12 mouse cellular contexts compared by ENCODE assay signal in the genomic region with DNA sequence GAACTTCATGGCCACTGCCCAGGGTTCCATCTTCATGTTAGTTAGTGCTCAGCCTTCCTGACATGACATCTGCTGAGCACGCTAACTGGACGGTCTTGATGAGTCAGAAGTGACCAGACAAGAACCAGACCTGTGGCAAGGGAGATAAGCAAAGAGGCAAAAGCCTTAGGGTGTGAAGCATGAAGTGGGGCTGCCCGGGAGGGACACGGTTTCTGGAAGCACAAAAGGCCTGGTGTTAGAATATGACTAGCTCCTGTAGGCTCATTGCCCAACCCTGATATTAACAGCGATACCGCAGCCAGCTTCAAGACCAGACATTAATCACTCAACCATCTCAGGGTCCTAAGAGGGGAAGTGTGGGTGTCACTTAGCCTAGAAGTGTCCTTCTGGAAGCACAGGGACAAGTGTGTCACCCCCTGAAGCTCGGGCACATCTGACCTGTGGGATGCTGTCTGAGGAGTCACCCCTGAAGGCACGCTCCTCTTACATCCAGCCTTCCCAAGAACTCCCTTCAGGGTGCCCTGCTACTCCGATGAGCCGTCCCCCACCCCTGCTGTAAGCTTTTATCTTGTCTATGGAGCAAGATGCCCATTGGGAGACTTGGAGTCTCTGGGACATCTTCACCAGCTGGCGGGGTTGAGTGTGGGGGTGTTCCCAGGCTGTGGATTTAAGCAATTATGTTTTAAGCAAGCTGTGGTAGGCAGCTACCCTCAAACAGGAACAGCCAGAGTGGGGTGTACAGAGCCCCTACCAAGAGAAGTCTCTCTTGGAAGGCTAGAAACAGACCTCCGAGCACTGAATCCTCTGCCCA. TPM values are rescaled to one million over a fixed set of nuclear protein-coding genes. Genes with fewer than 3 reads are reported as not detected.
DNase-seq lines count a peak whose midpoint lies in the region; ATAC-seq and TF ChIP-seq lines count a peak whose summit lies in the region.
"Had no signal": no experiment of that assay in that cellular context is flagged by ENCODE, and none has a peak within 500 bp of the region (broad histone marks: within the 10 kb centered on the region; RNA-seq: fewer than 3 reads in every experiment).

No protein-coding gene starts in this region.

- no peak overlapping the region for H3K4me3 ChIP-seq in lung, embryonic 14.5 days (ENCODE audit: low read depth, low read length)
- no peak overlapping the region for H3K4me3 ChIP-seq in embryonic facial prominence, embryonic 10.5 days
- H3K4me3 ChIP-seq in megakaryocyte, embryonic 14.5 days (replicated peaks) = peak overlapping the region; percentile 60

- no peak for ATAC-seq in lung, embryonic 14.5 days (ENCODE audit: insufficient read depth)
- ATAC-seq: lung, postnatal 0 days had no signal

- H3K4me2 ChIP-seq in lung, embryonic 14.5 days = no peak overlapping the region

- no peak for TF ChIP-seq CTCF in lung, embryonic 14.5 days (IDR thresholded peaks at IDR 0.05; ENCODE audit: low read depth)

- H3K9ac ChIP-seq in lung, embryonic 14.5 days = no peak overlapping the region

- H3K27me3 ChIP-seq in lung, embryonic 14.5 days (ENCODE audit: insufficient read depth, low read length) = no peaks in the 10 kb centered on the region
- H3K27me3 ChIP-seq in embryonic facial prominence, embryonic 10.5 days (replicated peaks; ENCODE audit: low read depth, poor library complexity, severe bottlenecking) = peaks cover 63% of the 10 kb centered on the region
- no peaks in the 10 kb centered on the region for H3K27me3 ChIP-seq in megakaryocyte, embryonic 14.5 days (replicated peaks)

- H3K27ac ChIP-seq in lung, embryonic 14.5 days (ENCODE audit: low read depth) = peak overlapping the region; percentile 33; the same call in 1 of the 2 replicates
- peak overlapping the region; percentile 63 for H3K27ac ChIP-seq in embryonic facial prominence, embryonic 10.5 days (replicated peaks)

- peaks cover 21% of the 10 kb centered on the region for H3K4me1 ChIP-seq in lung, embryonic 14.5 days (ENCODE audit: insufficient read depth)
- H3K4me1 ChIP-seq in embryonic facial prominence, embryonic 10.5 days = peaks cover 63% of the 10 kb centered on the region
- H3K4me1 ChIP-seq in megakaryocyte, embryonic 14.5 days = peaks cover 97% of the 10 kb centered on the region

- no peaks in the 10 kb centered on the region for H3K9me3 ChIP-seq in lung, embryonic 14.5 days (ENCODE audit: low read depth, low read length)
- no peaks in the 10 kb centered on the region for H3K9me3 ChIP-seq in embryonic facial prominence, embryonic 10.5 days
- no peaks in the 10 kb centered on the region for H3K9me3 ChIP-seq in megakaryocyte, embryonic 14.5 days

- no peaks in the 10 kb centered on the region for H3K36me3 ChIP-seq in lung, embryonic 14.5 days (ENCODE audit: insufficient read depth)
- no peaks in the 10 kb centered on the region for H3K36me3 ChIP-seq in embryonic facial prominence, embryonic 10.5 days (replicated peaks)
- peaks cover 19% of the 10 kb centered on the region for H3K36me3 ChIP-seq in megakaryocyte, embryonic 14.5 days (replicated peaks; ENCODE audit: low read length)

- WGBS in lung, embryonic 14.5 days = 67% methylated on average over 12 of the region's 12 CpGs
- WGBS in embryonic facial prominence, embryonic 10.5 days = 80% methylated on average over 12 of the region's 12 CpGs

- DNase-seq in adrenal gland, adult 2 months = peak; percentile 29
- no peak for DNase-seq in adrenal gland, postnatal 4 days (ENCODE audit: low spot score in 2 of 2)
- no peak for DNase-seq in lung, embryonic 14.5 days
- DNase-seq in lung, postnatal 10 days = no peak
- DNase-seq in embryonic facial prominence, embryonic 10.5 days (ENCODE audit: low spot score) = no peak
- no peak for DNase-seq in frontal cortex, postnatal 25 days (ENCODE audit: low spot score in 2 of 2)
- DNase-seq in right cerebral cortex, adult 18-20 months = no peak
- DNase-seq: B cell, adult 2 months; cerebellum, adult 18-20 months; kidney, adult 8-10 months had no signal

RNA-seq across cellular contexts. Expression of gene Zfp36l2, which starts 34.6 kb away (rescaled TPM):
- 10 to 100 TPM; 53.6 to 87.6 TPM for total RNA-seq in adrenal gland, adult 2 months (2021)
- polyA plus RNA-seq in adrenal gland, adult 2 months (2012; rRNA removed) = 159 and 170 TPM in 2 replicates
- 10 to 100 TPM; 65.6 to 71.3 TPM for total RNA-seq in adrenal gland, postnatal 4 days (2021)
- polyA plus RNA-seq in lung, embryonic 14.5 days (2014; fragmentation: Nextera tagmentation; extraction: Ambion mirVana) = 20.8 and 21.9 TPM in 2 replicates
- polyA plus RNA-seq in embryonic facial prominence, embryonic 10.5 days (2016; fragmentation: Nextera tagmentation; extraction: Ambion mirVana) = 10.8 and 12.0 TPM in 2 replicates
- polyA plus RNA-seq in megakaryocyte, embryonic 14.5 days (2012; ENCODE audit: insufficient read depth, low replicate concordance) = 174 and 534 TPM in 2 replicates
